Mouse (Mus musculus) adrenal gland, postnatal 14 days (tissue): ENCODE measurements around the gene Slit3. TPM values are rescaled to one million over a fixed set of nuclear protein-coding genes. Genes with fewer than 3 reads are reported as not detected.

ENCODE experiments used
- DNase-seq: peaks from one replicate; pipeline ENCODE4 v3.0.0; 2021; ENCODE audit warnings: mixed read lengths
- total RNA-seq: library from RNA; stranded (reverse); gene quantifications from 2 replicates; pipeline ENCODE4 v1.2.3, GENCODE M21; 2021

Gene Slit3
- total RNA-seq, 1 experiment from 2014 or later = 43.7 TPM

- no peak for DNase-seq
These were observed 414.0 kb downstream of the Slit3 start for GRCm38 (mm10) chr11:35535027-35535426.

- peak; percentile 44 for DNase-seq
These were observed 416.4 kb downstream of the Slit3 start for GRCm38 (mm10) chr11:35537128-35538088.

- peak; percentile 51 for DNase-seq
These were observed 421.7 kb downstream of the Slit3 start for GRCm38 (mm10) chr11:35542731-35543130.

- DNase-seq = peak; percentile 34
These were observed 423.4 kb downstream of the Slit3 start for GRCm38 (mm10) chr11:35544112-35545064.

- DNase-seq = no peak
These were observed 425.2 kb downstream of the Slit3 start for GRCm38 (mm10) chr11:35546081-35546822.

- DNase-seq = no peak
These were observed 429.0 kb downstream of the Slit3 start for GRCm38 (mm10) chr11:35550036-35550435.

GRCm38 (mm10) chr11:35556192-35556591, 435.2 kb downstream of the Slit3 start:
- no peak for DNase-seq

- no peak for DNase-seq
These were observed 436.5 kb downstream of the Slit3 start for GRCm38 (mm10) chr11:35557476-35557875.

- no peak for DNase-seq
These were observed 437.3 kb downstream of the Slit3 start for GRCm38 (mm10) chr11:35558311-35558710.

GRCm38 (mm10) chr11:35559386-35559785, 438.4 kb downstream of the Slit3 start:
- DNase-seq = no peak

GRCm38 (mm10) chr11:35561760-35562159, 440.7 kb downstream of the Slit3 start:
- no peak for DNase-seq

- DNase-seq = no peak
These were observed 444.3 kb downstream of the Slit3 start for GRCm38 (mm10) chr11:35565322-35565721.

- DNase-seq = no peak
These were observed 445.7 kb downstream of the Slit3 start for GRCm38 (mm10) chr11:35566686-35567085.

GRCm38 (mm10) chr11:35569126-35569916, 448.3 kb downstream of the Slit3 start:
- no peak for DNase-seq

- DNase-seq = no peak
These were observed 448.9 kb downstream of the Slit3 start for GRCm38 (mm10) chr11:35569957-35570356.

GRCm38 (mm10) chr11:35571910-35572309, 450.9 kb downstream of the Slit3 start:
- DNase-seq = no peak

- DNase-seq = no peak
These were observed 457.8 kb downstream of the Slit3 start for GRCm38 (mm10) chr11:35578796-35579195.

GRCm38 (mm10) chr11:35582591-35582990, 461.6 kb downstream of the Slit3 start:
- no peak for DNase-seq

- DNase-seq = no peak
These were observed 462.6 kb downstream of the Slit3 start for GRCm38 (mm10) chr11:35583633-35584032.

- DNase-seq = peak; percentile 97
These were observed 466.3 kb downstream of the Slit3 start for GRCm38 (mm10) chr11:35587174-35587959.
